In genomic region chr15:101144176-101144575, GRCm38 (mm10) we compare ENCODE assay signal across 1 mouse cellular context.
TF ChIP-seq lines count a peak whose summit lies in the region.

No protein-coding gene starts in this region.

TF ChIP-seq in CH12.LX, 34 proteins besides CTCF, POLR2A, EP300 and RAD21:
- TF ChIP-seq CHD2 (IDR thresholded peaks at IDR 0.05; ENCODE audit: low read length) (0 out of 2 replicates have a peak, but pooled peaks have one; percentile 23), JUND (conservative IDR thresholded peaks at IDR 0.05; ENCODE audit: low read depth, low read length) (no peak), BHLHE40 (IDR thresholded peaks at IDR 0.05; ENCODE audit: low read depth, low read length) (no peak), CHD1 (IDR thresholded peaks at IDR 0.05; ENCODE audit: low read depth, low read length) (no peak)
TF ChIP-seq in CH12.LX: peak in this region for 1.
